Mouse (Mus musculus) thymus, adult 2 months (tissue): ENCODE data around the gene Zfp286. TPM values are rescaled to one million over a fixed set of nuclear protein-coding genes. Genes with fewer than 3 reads are reported as not detected.

Source experiments
- DNase-seq: peaks from one replicate; pipeline ENCODE4 v3.0.0; 2021
- H3K27ac ChIP-seq: fragments of 200-500 bp; 2 replicates; pipeline ENCODE4 v1.5.1; 2012; ENCODE audit warnings: low read length, control low read depth; ENCODE audit not compliant: control insufficient read depth, insufficient read depth
- H3K27me3 ChIP-seq: fragments of 200-500 bp; 2 replicates; pipeline ENCODE4 v1.6.1; 2012; ENCODE audit warnings: mild to moderate bottlenecking, low read length, moderate library complexity, mixed read lengths; ENCODE audit not compliant: control insufficient read depth, insufficient read depth
- H3K36me3 ChIP-seq: fragments of 200-500 bp; 2 replicates; pipeline ENCODE4 v1.6.1; 2012; ENCODE audit warnings: mild to moderate bottlenecking, low read length, moderate library complexity; ENCODE audit not compliant: control insufficient read depth, insufficient read depth
- H3K4me1 ChIP-seq: fragments of 200-500 bp; replicated peaks from 2 replicates; pipeline ENCODE4 v1.6.1; 2012; ENCODE audit warnings: low read length; ENCODE audit not compliant: control insufficient read depth, insufficient read depth
- H3K4me3 ChIP-seq: fragments of 200-500 bp; 2 replicates; pipeline ENCODE4 v1.5.1; 2012; ENCODE audit warnings: mild to moderate bottlenecking, low read length, control low read depth, moderate library complexity; ENCODE audit not compliant: control insufficient read depth, insufficient read depth
- CTCF ChIP-seq: fragments of 200-500 bp; IDR thresholded peaks from 2 replicates; pipeline ENCODE4 v1.5.1; 2012; ENCODE audit warnings: mild to moderate bottlenecking, control low read depth, low read length, moderate library complexity, borderline replicate concordance; ENCODE audit not compliant: control insufficient read depth, poor library complexity, insufficient read depth; ENCODE audit errors: extremely low read depth
- POLR2A ChIP-seq: fragments of 200-500 bp; IDR thresholded peaks from 2 replicates; pipeline ENCODE4 v1.6.1; 2012; ENCODE audit warnings: mild to moderate bottlenecking, low read length, control low read depth, moderate library complexity; ENCODE audit not compliant: control insufficient read depth, poor library complexity, insufficient read depth; ENCODE audit errors: extremely low read depth
- WGBS: fragments of 180-500 bp; shearing (Covaris S2); methylation state at CpG from one replicate; pipeline ENCODE4 v1.1.7; 2018; 5-methylcytosine and 5-hydroxymethylcytosine counted together
- polyA plus RNA-seq: library from polyadenylated mRNA; depleted of rRNA; stranded (reverse); fragments of >200 nt; gene quantifications from 2 replicates; pipeline ENCODE4 v1.2.3, GENCODE M21; 2012; rRNA removed

Zfp286 gene
- polyA plus RNA-seq: 4.8 and 5.0 TPM in 2 replicates

GRCm38 (mm10) chr11:62788935-62789616, at the start of gene Zfp286:
Gene Zfp286, minus strand, starts transcription at chr11:62789462.
- H3K36me3 ChIP-seq: no peaks in the 10 kb centered on the region
- peaks cover 6% of the 10 kb centered on the region for H3K4me1 ChIP-seq
- peak; percentile 94 for DNase-seq
- H3K27me3 ChIP-seq: no peaks in the 10 kb centered on the region
- no peak within 1 kb of the TSS for H3K27ac ChIP-seq
- peak within 1 kb of the TSS; percentile 90 for H3K4me3 ChIP-seq
- WGBS: 9% methylated on average over 34 of the region's 34 CpGs
- peak; percentile 41; the same call in 1 of the 2 replicates for TF ChIP-seq CTCF
- TF ChIP-seq POLR2A: peak; percentile 68

GRCm38 (mm10) chr11:62831906-62832305, 42.6 kb upstream of the Zfp286 start:
- Histone ChIP-seq H3K4me1 (no peaks in the 10 kb centered on the region), H3K27me3 (no peaks in the 10 kb centered on the region), H3K27ac (no peak overlapping the region), H3K4me3 (no peak overlapping the region), H3K36me3 (no peaks in the 10 kb centered on the region)
- no peak for TF ChIP-seq POLR2A
- no peak for TF ChIP-seq CTCF
- no peak for DNase-seq

- no peak for DNase-seq
- Histone ChIP-seq H3K27me3 (no peaks in the 10 kb centered on the region), H3K4me3 (no peak overlapping the region), H3K36me3 (no peaks in the 10 kb centered on the region), H3K27ac (no peak overlapping the region), H3K4me1 (no peaks in the 10 kb centered on the region)
- 97% methylated on average over 2 of the region's 2 CpGs for WGBS
- TF ChIP-seq POLR2A (no peak), CTCF (no peak)
These were observed 41.1 kb upstream of the Zfp286 start for GRCm38 (mm10) chr11:62830387-62830786.

DNA sequence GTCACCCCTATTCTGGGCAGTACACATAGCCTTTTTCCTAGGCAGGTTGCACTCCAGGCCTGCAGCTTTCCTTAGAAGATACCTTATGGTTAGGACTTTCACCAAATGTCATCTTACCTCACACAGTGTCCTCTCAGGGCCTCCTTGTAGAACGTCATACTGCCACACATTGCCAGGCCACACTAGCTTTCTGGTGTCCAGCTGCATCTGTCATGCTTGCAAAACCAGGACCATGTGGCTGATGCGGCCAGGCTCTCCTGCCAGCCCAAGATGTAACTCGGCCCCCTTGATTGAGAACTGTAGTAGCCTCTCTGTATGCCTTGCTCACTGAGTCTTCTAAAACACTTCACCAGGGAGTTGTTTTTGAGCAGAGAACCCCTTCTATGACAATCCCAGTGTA, 38.6 kb upstream of the Zfp286 start:
- Histone ChIP-seq H3K4me1 (peaks cover 8% of the 10 kb centered on the region), H3K27me3 (no peaks in the 10 kb centered on the region), H3K36me3 (no peaks in the 10 kb centered on the region), H3K27ac (no peak overlapping the region), H3K4me3 (no peak overlapping the region)
- TF ChIP-seq POLR2A: no peak
- TF ChIP-seq CTCF: no peak
- no peak for DNase-seq
- 95% methylated on average over 3 of the region's 3 CpGs for WGBS

- DNase-seq: no peak
- Histone ChIP-seq H3K4me3 (no peak overlapping the region), H3K4me1 (peaks cover 8% of the 10 kb centered on the region), H3K36me3 (no peaks in the 10 kb centered on the region), H3K27me3 (no peaks in the 10 kb centered on the region), H3K27ac (no peak overlapping the region)
- TF ChIP-seq POLR2A (no peak), CTCF (no peak)
- 92% methylated on average over 4 of the region's 4 CpGs for WGBS
These were observed 37.9 kb upstream of the Zfp286 start for GRCm38 (mm10) chr11:62827135-62827534.

- no peak overlapping the region for H3K27ac ChIP-seq
- no peaks in the 10 kb centered on the region for H3K36me3 ChIP-seq
- no peak for DNase-seq
- 89% methylated on average over 6 of the region's 6 CpGs for WGBS
- H3K4me1 ChIP-seq: peaks cover 12% of the 10 kb centered on the region
- no peak overlapping the region for H3K4me3 ChIP-seq
- H3K27me3 ChIP-seq: no peaks in the 10 kb centered on the region
- TF ChIP-seq POLR2A (no peak), CTCF (no peak)
These were observed 37.0 kb upstream of the Zfp286 start for GRCm38 (mm10) chr11:62826106-62826733.
